Mouse (Mus musculus) bone marrow macrophage, adult 2 months (primary cell): ENCODE results near the gene Aars2.

Experiments used
- CTCF ChIP-seq: IDR thresholded peaks from 2 replicates; pipeline ENCODE4 v1.5.1; 2012; ENCODE audit warnings: low read depth, mild to moderate bottlenecking, low read length, moderate library complexity
- POLR2A ChIP-seq: IDR thresholded peaks from 2 replicates; pipeline ENCODE4 v1.6.1; 2012; ENCODE audit warnings: mild to moderate bottlenecking, low read depth, low read length, borderline replicate concordance

- no peak; the same call in 1 of the 2 replicates for TF ChIP-seq CTCF
- TF ChIP-seq POLR2A: no peak
Observed at GRCm38 (mm10) chr17:45480429-45480828, 26.2 kb upstream of the Aars2 start.
